Mouse (Mus musculus) MEL (cell line): ENCODE results near the gene Plet1. TPM values are rescaled to one million over a fixed set of nuclear protein-coding genes. Genes with fewer than 3 reads are reported as not detected.

Experiments
- DNase-seq: peaks from one replicate; pipeline ENCODE4 v3.0.0; 2011; ENCODE audit warnings: low read depth, low spot score
- H3K27ac ChIP-seq: 2 replicates; pipeline ENCODE4 v1.5.1; 2012; ENCODE audit warnings: low read depth, mild to moderate bottlenecking, control low read depth, low read length, moderate library complexity; ENCODE audit not compliant: control insufficient read depth
- H3K27me3 ChIP-seq, 2 experiments: fragments of 150-350 bp in 1 of 2; sonication (generic) in 1 of 2; 2 replicates each; pipeline ENCODE4 v1.6.1; 2012; ENCODE audit warnings: low read length in 2 of 2, mild to moderate bottlenecking in 2 of 2, improper control_type of control experiment in 1 of 2, moderate library complexity in 1 of 2; ENCODE audit not compliant: insufficient read depth in 2 of 2, control insufficient read depth in 1 of 2
- H3K36me3 ChIP-seq, 2 experiments: 2 replicates each; pipeline ENCODE4 v1.6.1; 2012 to 2014; ENCODE audit warnings: low read length in 2 of 2, improper control_type of control experiment in 1 of 2, inconsistent platforms in 1 of 2, mild to moderate bottlenecking in 1 of 2; ENCODE audit not compliant: insufficient read depth in 2 of 2, control insufficient read depth in 1 of 2
- H3K4me1 ChIP-seq, 2 experiments: fragments of 150-350 bp in 1 of 2; sonication (generic) in 1 of 2; 2 replicates each; pipeline ENCODE4 v1.6.1; 2012; ENCODE audit warnings: low read length in 2 of 2, improper control_type of control experiment in 1 of 2, mild to moderate bottlenecking in 1 of 2; ENCODE audit not compliant: insufficient read depth in 2 of 2, control insufficient read depth in 1 of 2
- H3K4me3 ChIP-seq, 2 experiments: fragments of 150-350 bp in 1 of 2; sonication (generic) in 1 of 2; 2 replicates each; pipeline ENCODE4 v1.5.1; 2012; ENCODE audit warnings: low read depth in 2 of 2, low read length in 2 of 2, mild to moderate bottlenecking in 2 of 2, moderate library complexity in 2 of 2, control low read depth in 1 of 2, improper control_type of control experiment in 1 of 2; ENCODE audit not compliant: control insufficient read depth in 1 of 2, insufficient read depth in 1 of 2
- H3K79me2 ChIP-seq: 2 replicates; pipeline ENCODE4 v1.6.1; 2012; ENCODE audit warnings: mild to moderate bottlenecking, low read length, moderate library complexity; ENCODE audit not compliant: control insufficient read depth, poor library complexity, insufficient read depth
- H3K9ac ChIP-seq: 2 replicates; pipeline ENCODE4 v1.6.1; 2012; ENCODE audit warnings: low read depth, mild to moderate bottlenecking, control low read depth, low read length, moderate library complexity; ENCODE audit not compliant: control insufficient read depth, poor library complexity, severe bottlenecking
- H3K9me3 ChIP-seq: fragments of 150-350 bp; sonication (generic); replicated peaks from 2 replicates; pipeline ENCODE4 v1.6.1; 2012; ENCODE audit warnings: mild to moderate bottlenecking, low read length, improper control_type of control experiment, moderate library complexity; ENCODE audit not compliant: insufficient read depth
- CHD1 ChIP-seq: IDR thresholded peaks from 2 replicates; pipeline ENCODE4 v1.6.1; 2012; ENCODE audit warnings: low read depth, mild to moderate bottlenecking, inconsistent platforms, low read length, improper control_type of control experiment
- CHD2 ChIP-seq: IDR thresholded peaks from 2 replicates; pipeline ENCODE4 v1.6.1; 2011; ENCODE audit warnings: low read length, improper control_type of control experiment
- E2F4 ChIP-seq: IDR thresholded peaks from 2 replicates; pipeline ENCODE4 v1.6.1; 2011; ENCODE audit warnings: low read depth, low read length, improper control_type of control experiment, borderline replicate concordance
- EP300 ChIP-seq, 2 experiments: IDR thresholded peaks; 2 replicates each; pipeline ENCODE4 v1.6.1; 2011; ENCODE audit warnings: improper control_type of control experiment in 2 of 2, low read length in 2 of 2, low read depth in 1 of 2, mild to moderate bottlenecking in 1 of 2
- GABPA ChIP-seq: IDR thresholded peaks from 2 replicates; pipeline ENCODE4 v1.6.1; 2012; ENCODE audit warnings: low read depth, mild to moderate bottlenecking, inconsistent platforms, low read length, improper control_type of control experiment, moderate library complexity
- GATA1 ChIP-seq: IDR thresholded peaks from 2 replicates; pipeline ENCODE4 v1.6.1; 2011; ENCODE audit warnings: low read depth, low read length, improper control_type of control experiment
- JUND ChIP-seq: IDR thresholded peaks from 2 replicates; pipeline ENCODE4 v1.6.1; 2011; ENCODE audit warnings: low read depth, mild to moderate bottlenecking, improper control_type of control experiment, low read length
- KAT2A ChIP-seq: conservative IDR thresholded peaks from 2 replicates; pipeline ENCODE4 v1.6.1; 2012; ENCODE audit warnings: low read depth, low read length, improper control_type of control experiment, inconsistent platforms
- MAFK ChIP-seq: IDR thresholded peaks from 2 replicates; pipeline ENCODE4 v1.6.1; 2011; ENCODE audit warnings: low read depth, mild to moderate bottlenecking, low read length, improper control_type of control experiment, borderline replicate concordance
- MAX ChIP-seq: IDR thresholded peaks from 2 replicates; pipeline ENCODE4 v1.6.1; 2011; ENCODE audit warnings: low read length, improper control_type of control experiment
- MAZ ChIP-seq: IDR thresholded peaks from 2 replicates; pipeline ENCODE4 v1.6.1; 2012; ENCODE audit warnings: low read depth, mild to moderate bottlenecking, inconsistent platforms, low read length, improper control_type of control experiment
- MEF2A ChIP-seq: IDR thresholded peaks from 2 replicates; pipeline ENCODE4 v1.6.1; 2014; ENCODE audit warnings: low read depth, mild to moderate bottlenecking, inconsistent platforms, low read length, improper control_type of control experiment; ENCODE audit not compliant: poor library complexity, insufficient replicate concordance, severe bottlenecking; ENCODE audit errors: extremely low read depth
- POLR2A ChIP-seq, 2 experiments: IDR thresholded peaks; 2 replicates each; pipeline ENCODE4 v1.6.1; 2011 to 2012; ENCODE audit warnings: low read length in 2 of 2, mild to moderate bottlenecking in 2 of 2, control low read depth in 1 of 2, improper control_type of control experiment in 1 of 2, low read depth in 1 of 2, moderate library complexity in 1 of 2; ENCODE audit not compliant: control insufficient read depth in 1 of 2, insufficient read depth in 1 of 2, poor library complexity in 1 of 2
- POLR2AphosphoS2 ChIP-seq: IDR thresholded peaks from 2 replicates; pipeline ENCODE4 v1.6.1; 2011; ENCODE audit warnings: low read length, improper control_type of control experiment
- RAD21 ChIP-seq: IDR thresholded peaks from 2 replicates; pipeline ENCODE4 v1.6.1; 2011; ENCODE audit warnings: mild to moderate bottlenecking, low read depth, low read length, improper control_type of control experiment
- RCOR1 ChIP-seq: IDR thresholded peaks from 2 replicates; pipeline ENCODE4 v1.6.1; 2012; ENCODE audit warnings: low read depth, mild to moderate bottlenecking, inconsistent platforms, low read length, improper control_type of control experiment
- SMC3 ChIP-seq: IDR thresholded peaks from 2 replicates; pipeline ENCODE4 v1.6.1; 2011; ENCODE audit warnings: low read depth, low read length, improper control_type of control experiment
- TAL1 ChIP-seq: IDR thresholded peaks from 2 replicates; pipeline ENCODE4 v1.6.1; 2012; ENCODE audit warnings: mild to moderate bottlenecking, inconsistent platforms, low read length, moderate library complexity, mixed read lengths
- TBP ChIP-seq: IDR thresholded peaks from 2 replicates; pipeline ENCODE4 v1.8.0; 2011; ENCODE audit warnings: low read depth, low read length, improper control_type of control experiment
- TCF12 ChIP-seq: IDR thresholded peaks from 2 replicates; pipeline ENCODE4 v1.6.1; 2014; ENCODE audit warnings: low read depth, mild to moderate bottlenecking, inconsistent platforms, low read length, improper control_type of control experiment, moderate library complexity
- UBTF ChIP-seq: IDR thresholded peaks from 2 replicates; pipeline ENCODE4 v1.6.1; 2012; ENCODE audit warnings: low read depth, mild to moderate bottlenecking, inconsistent platforms, low read length, improper control_type of control experiment, moderate library complexity, borderline replicate concordance; ENCODE audit not compliant: insufficient read depth
- USF2 ChIP-seq, 2 experiments: IDR thresholded peaks; 2 replicates each; pipeline ENCODE4 v1.6.1; 2011 to 2012; ENCODE audit warnings: improper control_type of control experiment in 2 of 2, low read length in 2 of 2, borderline replicate concordance in 1 of 2, inconsistent platforms in 1 of 2, low read depth in 1 of 2, mild to moderate bottlenecking in 1 of 2; ENCODE audit not compliant: insufficient read depth in 1 of 2
- ZKSCAN1 ChIP-seq: IDR thresholded peaks from 2 replicates; pipeline ENCODE4 v1.6.1; 2012; ENCODE audit warnings: low read depth, mild to moderate bottlenecking, inconsistent platforms, low read length, improper control_type of control experiment, moderate library complexity
- ZNF384 ChIP-seq: IDR thresholded peaks from 2 replicates; pipeline ENCODE4 v1.6.1; 2012; ENCODE audit warnings: low read depth, mild to moderate bottlenecking, inconsistent platforms, low read length, improper control_type of control experiment
- polyA plus RNA-seq, 2 experiments: library from polyadenylated mRNA; stranded (reverse) in 1 of 2; unstranded in 1 of 2; fragments of >175 nt in 1 of 2; fragments of >200 nt in 1 of 2; gene quantifications; 2 replicates each; pipeline versions ENCODE4 v1.2.1 to v1.2.4; 2012; ENCODE audit warnings: low replicate concordance in 2 of 2, low read depth in 1 of 2; ENCODE audit not compliant: insufficient read length in 2 of 2, insufficient read depth in 1 of 2, missing spikeins in 1 of 2
- total RNA-seq: library from RNA; depleted of rRNA; stranded (reverse); fragments of 300-350 nt; gene quantifications from 2 replicates; pipeline ENCODE4 v1.2.3, GENCODE M21; 2012

Gene Plet1
- total and polyA plus RNA-seq, 3 experiments = 0.12 to 0.81 TPM; not detected in 1

- no peaks in the 10 kb centered on the region for H3K79me2 ChIP-seq
- TF ChIP-seq POLR2AphosphoS2 (no peak), MAZ (no peak), KAT2A (no peak), MAFK (no peak), JUND (no peak), CHD1 (no peak), MEF2A (no peak), RCOR1 (no peak), E2F4 (no peak), TBP (no peak), SMC3 (no peak), MAX (no peak), CHD2 (no peak), TCF12 (no peak), RAD21 (no peak)
- H3K9ac ChIP-seq = no peak overlapping the region
- peaks cover 0 to 5% of the 10 kb centered on the region in 2 experiments; a peak in 2 of 4 replicates for H3K36me3 ChIP-seq
- no peak overlapping the region for H3K4me3 ChIP-seq
- H3K27me3 ChIP-seq = 0 out of 4 replicates have a peak, but pooled peaks cover 0 to 1% of the 10 kb centered on the region in 2 experiments
- no peak overlapping the region for H3K27ac ChIP-seq
- peaks cover 0 to 11% of the 10 kb centered on the region in 2 experiments; a peak in 1 of 4 replicates for H3K4me1 ChIP-seq
- no peaks in the 10 kb centered on the region for H3K9me3 ChIP-seq
- DNase-seq = no peak
Observed at GRCm38 (mm10) chr9:50491531-50492045, 2.7 kb upstream of the Plet1 start.

- no peak overlapping the region for H3K9ac ChIP-seq
- no peak for TF ChIP-seq TBP
- TF ChIP-seq UBTF = no peak
- TF ChIP-seq KAT2A = no peak
- no peak for TF ChIP-seq POLR2A (IDR thresholded peaks at IDR 0.05; ENCODE audit: control insufficient read depth in 1 of 2, insufficient read depth in 1 of 2, low read depth in 1 of 2, low read length in 2 of 2, poor library complexity in 1 of 2)
- TF ChIP-seq GABPA = no peak
- TF ChIP-seq TAL1 = no peak
- TF ChIP-seq GATA1 = no peak
- no peak for TF ChIP-seq USF2 (IDR thresholded peaks at IDR 0.05; ENCODE audit: borderline replicate concordance in 1 of 2, insufficient read depth in 1 of 2, low read depth in 1 of 2, low read length in 2 of 2)
- TF ChIP-seq EP300 (IDR thresholded peaks at IDR 0.05; ENCODE audit: low read depth in 1 of 2, low read length in 2 of 2) = no peak
- TF ChIP-seq SMC3 = no peak
- no peak for TF ChIP-seq ZNF384
- TF ChIP-seq CHD1 = no peak
- TF ChIP-seq ZKSCAN1 = no peak
- no peak overlapping the region for H3K27ac ChIP-seq
- H3K4me1 ChIP-seq = peaks cover 2 to 20% of the 10 kb centered on the region in 2 experiments; a peak in 3 of 4 replicates
- no peak overlapping the region for H3K4me3 ChIP-seq
- no peaks in the 10 kb centered on the region for H3K9me3 ChIP-seq
- DNase-seq = no peak
- H3K36me3 ChIP-seq = peaks cover 0 to 8% of the 10 kb centered on the region in 2 experiments; a peak in 2 of 4 replicates
- H3K27me3 ChIP-seq = 0 out of 4 replicates have a peak, but pooled peaks cover 0 to under 1% of the 10 kb centered on the region in 2 experiments
- no peaks in the 10 kb centered on the region for H3K79me2 ChIP-seq
Observed at GRCm38 (mm10) chr9:50493777-50494176, 548 bp upstream of the Plet1 start.
